Comparison of ENCODE assay signal across 16 mouse cellular contexts in genomic region chr9:45092641-45093040, GRCm38 (mm10). TPM values are rescaled to one million over a fixed set of nuclear protein-coding genes. Genes with fewer than 3 reads are reported as not detected.
DNase-seq lines count a peak whose midpoint lies in the region; ATAC-seq lines count a peak whose summit lies in the region.
"Had no signal": no experiment of that assay in that cellular context is flagged by ENCODE, and none has a peak within 500 bp of the region (broad histone marks: within the 10 kb centered on the region; RNA-seq: fewer than 3 reads in every experiment).

No protein-coding gene starts in this region.

- H3K27ac ChIP-seq in hindbrain, embryonic 14.5 days: 0 out of 2 replicates have a peak overlapping the region, but pooled peaks have one; percentile 32
- no peak overlapping the region for H3K27ac ChIP-seq in hindbrain, embryonic 10.5 days
- H3K27ac ChIP-seq: embryonic facial prominence, embryonic 12.5 days; forebrain, embryonic 10.5 days; limb, embryonic 12.5 days had no signal

- 74% methylated on average over 4 of the region's 4 CpGs for WGBS in hindbrain, embryonic 14.5 days
- 71% methylated on average over 4 of the region's 4 CpGs for WGBS in hindbrain, embryonic 10.5 days

- no peak overlapping the region for H3K9ac ChIP-seq in hindbrain, embryonic 14.5 days
- H3K9ac ChIP-seq: embryonic facial prominence, embryonic 12.5 days; limb, embryonic 12.5 days had no signal

- H3K4me1 ChIP-seq in hindbrain, embryonic 14.5 days (replicated peaks; ENCODE audit: control insufficient read depth, insufficient read depth, low read length): no peaks in the 10 kb centered on the region
- H3K4me1 ChIP-seq in hindbrain, embryonic 10.5 days (replicated peaks): no peaks in the 10 kb centered on the region
- H3K4me1 ChIP-seq: embryonic facial prominence, embryonic 12.5 days had no signal

- no peak for ATAC-seq in hindbrain, embryonic 14.5 days (ENCODE audit: low FRiP score)

- no peaks in the 10 kb centered on the region for H3K27me3 ChIP-seq in hindbrain, embryonic 14.5 days (ENCODE audit: control insufficient read depth, insufficient read depth, low read length)
- peaks cover 9% of the 10 kb centered on the region for H3K27me3 ChIP-seq in hindbrain, embryonic 10.5 days (ENCODE audit: insufficient read depth, poor library complexity, severe bottlenecking)
- H3K27me3 ChIP-seq: embryonic facial prominence, embryonic 12.5 days; limb, embryonic 12.5 days had no signal

- H3K9me3 ChIP-seq in hindbrain, embryonic 14.5 days (ENCODE audit: control insufficient read depth, low read length): no peaks in the 10 kb centered on the region
- no peaks in the 10 kb centered on the region for H3K9me3 ChIP-seq in hindbrain, embryonic 10.5 days
- H3K9me3 ChIP-seq: embryonic facial prominence, embryonic 12.5 days; forebrain, embryonic 10.5 days; G1E; limb, embryonic 12.5 days had no signal

- DNase-seq in adrenal gland, adult 2 months: peak; percentile 28
- DNase-seq in adrenal gland, postnatal 4 days (ENCODE audit: low spot score in 2 of 2): no peak
- no peak for DNase-seq in hindbrain, embryonic 14.5 days (ENCODE audit: low spot score)
- no peak for DNase-seq in hindbrain, embryonic 10.5 days (ENCODE audit: low spot score)
- peak; percentile 3 for DNase-seq in NIH3T3 (ENCODE audit: low read depth)
- DNase-seq in lung, postnatal 10 days: peak; percentile 37
- DNase-seq in embryo, embryonic 9.5 days (ENCODE audit: extremely low spot score): no peak
- DNase-seq in layer of hippocampus, postnatal 10 days (ENCODE audit: low spot score in 2 of 2): no peak
- DNase-seq: cerebellum, postnatal 10 days; right cerebral cortex, postnatal 14 days had no signal

- H3K4me3 ChIP-seq in hindbrain, embryonic 14.5 days (replicated peaks; ENCODE audit: low read length): no peak overlapping the region
- H3K4me3 ChIP-seq in hindbrain, embryonic 10.5 days: no peak overlapping the region
- H3K4me3 ChIP-seq: embryonic facial prominence, embryonic 12.5 days; forebrain, embryonic 10.5 days; limb, embryonic 12.5 days had no signal

- no peak overlapping the region for H3K4me2 ChIP-seq in hindbrain, embryonic 14.5 days (replicated peaks)
- H3K4me2 ChIP-seq: embryonic facial prominence, embryonic 12.5 days; limb, embryonic 12.5 days; midbrain, embryonic 11.5 days had no signal

- H3K36me3 ChIP-seq in hindbrain, embryonic 14.5 days (replicated peaks; ENCODE audit: control insufficient read depth, insufficient read depth): no peaks in the 10 kb centered on the region
- no peaks in the 10 kb centered on the region for H3K36me3 ChIP-seq in hindbrain, embryonic 10.5 days
- H3K36me3 ChIP-seq: embryonic facial prominence, embryonic 12.5 days; forebrain, embryonic 10.5 days; G1E; limb, embryonic 12.5 days had no signal

RNA-seq across cellular contexts. Expression of gene Jaml, which starts 13.7 kb away (rescaled TPM):
- 1 to 10 TPM; 1.0 to 2.9 TPM for total RNA-seq in adrenal gland, adult 2 months (2021)
- 0.06 and 0.08 TPM in 2 replicates for polyA plus RNA-seq in adrenal gland, adult 2 months (2012; rRNA removed)
- total RNA-seq in adrenal gland, postnatal 4 days (2021): 1 to 10 TPM; 1.2 to 1.6 TPM
- 0.25 TPM in 1 of 2 replicates, not detected in the other for polyA plus RNA-seq in hindbrain, embryonic 14.5 days (2014; fragmentation: Nextera tagmentation; extraction: Ambion mirVana)
- 0.38 and 0.60 TPM in 2 replicates for polyA plus RNA-seq in hindbrain, embryonic 10.5 days (2016; fragmentation: Nextera tagmentation; extraction: Ambion mirVana)
- not detected for total RNA-seq in layer of hippocampus, postnatal 10 days (2021)
- total RNA-seq: G1E had no signal
- polyA plus RNA-seq: G1E had no signal

RNA-seq across cellular contexts. Expression of gene Scn2b, which starts 24.9 kb away (rescaled TPM):
- total RNA-seq in adrenal gland, adult 2 months (2021): 10 to 100 TPM; 10.4 to 13.5 TPM
- 2.0 and 2.2 TPM in 2 replicates for polyA plus RNA-seq in adrenal gland, adult 2 months (2012; rRNA removed)
- 1 to 10 TPM; 6.6 to 7.9 TPM for total RNA-seq in adrenal gland, postnatal 4 days (2021)
- 6.9 and 8.1 TPM in 2 replicates for polyA plus RNA-seq in hindbrain, embryonic 14.5 days (2014; fragmentation: Nextera tagmentation; extraction: Ambion mirVana)
- 3.5 and 4.3 TPM in 2 replicates for polyA plus RNA-seq in hindbrain, embryonic 10.5 days (2016; fragmentation: Nextera tagmentation; extraction: Ambion mirVana)
- 10 to 100 TPM; 75.1 to 79.0 TPM for total RNA-seq in layer of hippocampus, postnatal 10 days (2021)
- polyA plus RNA-seq: G1E had no signal

RNA-seq across cellular contexts. Expression of gene Mpzl3, which starts 37.7 kb away (rescaled TPM):
- 10 to 100 TPM in 1 of 2 experiments, 1 to 10 TPM in 1; 6.2 to 13.3 TPM for total RNA-seq in adrenal gland, adult 2 months (2021)
- 0.99 and 1.3 TPM in 2 replicates for polyA plus RNA-seq in adrenal gland, adult 2 months (2012; rRNA removed)
- total RNA-seq in adrenal gland, postnatal 4 days (2021): 1 to 10 TPM; 3.6 to 5.1 TPM
- 1.1 and 1.7 TPM in 2 replicates for polyA plus RNA-seq in hindbrain, embryonic 14.5 days (2014; fragmentation: Nextera tagmentation; extraction: Ambion mirVana)
- 2.0 and 2.6 TPM in 2 replicates for polyA plus RNA-seq in hindbrain, embryonic 10.5 days (2016; fragmentation: Nextera tagmentation; extraction: Ambion mirVana)
- total RNA-seq in layer of hippocampus, postnatal 10 days (2021): 1 to 10 TPM; 3.1 to 3.7 TPM

RNA-seq across cellular contexts. Expression of gene Scn4b, which starts 45.6 kb away (rescaled TPM):
- 1 to 10 TPM in 1 of 2 experiments, under 1 TPM in 1; 0.46 to 1.0 TPM for total RNA-seq in adrenal gland, adult 2 months (2021)
- polyA plus RNA-seq in adrenal gland, adult 2 months (2012; rRNA removed): 0.18 and 0.51 TPM in 2 replicates
- 1 to 10 TPM; 2.6 to 3.0 TPM for total RNA-seq in adrenal gland, postnatal 4 days (2021)
- polyA plus RNA-seq in hindbrain, embryonic 14.5 days (2014; fragmentation: Nextera tagmentation; extraction: Ambion mirVana): 0.07 and 0.17 TPM in 2 replicates
- 0.58 and 0.62 TPM in 2 replicates for polyA plus RNA-seq in hindbrain, embryonic 10.5 days (2016; fragmentation: Nextera tagmentation; extraction: Ambion mirVana)
- total RNA-seq in layer of hippocampus, postnatal 10 days (2021): 1 to 10 TPM; 2.4 to 2.7 TPM
- polyA plus RNA-seq: G1E; intestine, embryonic 14.5 days had no signal

RNA-seq across cellular contexts. Expression of gene Mpzl2, which starts 53.0 kb away (rescaled TPM):
- 10 to 100 TPM in 1 of 2 experiments, 1 to 10 TPM in 1; 9.2 to 12.5 TPM for total RNA-seq in adrenal gland, adult 2 months (2021)
- polyA plus RNA-seq in adrenal gland, adult 2 months (2012; rRNA removed): 3.7 and 4.9 TPM in 2 replicates
- total RNA-seq in adrenal gland, postnatal 4 days (2021): 1 to 10 TPM; 7.2 to 7.4 TPM
- 0.44 and 0.90 TPM in 2 replicates for polyA plus RNA-seq in hindbrain, embryonic 14.5 days (2014; fragmentation: Nextera tagmentation; extraction: Ambion mirVana)
- 2.8 and 4.3 TPM in 2 replicates for polyA plus RNA-seq in hindbrain, embryonic 10.5 days (2016; fragmentation: Nextera tagmentation; extraction: Ambion mirVana)
- 1 to 10 TPM in 1 of 2 experiments, under 1 TPM in 1; 0.39 to 1.1 TPM for total RNA-seq in layer of hippocampus, postnatal 10 days (2021)
- polyA plus RNA-seq: G1E had no signal

Comparison
In these comparisons a context has a peak if more than half of its experiments do, and no peak if none do; other contexts are left out.
1. DNase-seq: peak in adrenal gland, adult 2 months (single experiment), NIH3T3 (single experiment) and lung, postnatal 10 days (single experiment); none in adrenal gland, postnatal 4 days (0 of 2), hindbrain, embryonic 14.5 days (single experiment), hindbrain, embryonic 10.5 days (single experiment), embryo, embryonic 9.5 days (single experiment) and layer of hippocampus, postnatal 10 days (0 of 2).
2. RNA of gene Scn2b, which starts 24.9 kb away (total RNA-seq): 75.1 to 79.0 TPM in layer of hippocampus, postnatal 10 days; 10.4 to 13.5 TPM in adrenal gland, adult 2 months and 6.6 to 7.9 TPM in adrenal gland, postnatal 4 days; every median in the first group is over 4 times any median in the second.